7 mouse cellular contexts compared by ENCODE assay signal in genomic region chr2:113756924-113757524, GRCm38 (mm10). TPM values are rescaled to one million over a fixed set of nuclear protein-coding genes. Genes with fewer than 3 reads are reported as not detected.
DNase-seq lines count a peak whose midpoint lies in the region; ATAC-seq and TF ChIP-seq lines count a peak whose summit lies in the region.

No protein-coding gene starts in this region.

- H3K4me3 ChIP-seq in lung, embryonic 16.5 days (ENCODE audit: low read length): peak overlapping the region; percentile 47
- peak overlapping the region; percentile 47 for H3K4me3 ChIP-seq in forebrain, embryonic 11.5 days (ENCODE audit: low read depth, low read length)
- H3K4me3 ChIP-seq in limb, embryonic 14.5 days (replicated peaks; ENCODE audit: low read length): peak overlapping the region; percentile 47
- H3K4me3 ChIP-seq in stomach, postnatal 0 days (ENCODE audit: low read depth, low read length): peak overlapping the region; percentile 45

- no peak for TF ChIP-seq POLR2A in limb, embryonic 14.5 days (IDR thresholded peaks at IDR 0.05; ENCODE audit: borderline replicate concordance, extremely low read depth, insufficient read depth, insufficient read length)

- TF ChIP-seq CTCF in stomach, postnatal 0 days (IDR thresholded peaks at IDR 0.05; ENCODE audit: low read depth): no peak

- peak overlapping the region; percentile 74 for H3K4me2 ChIP-seq in lung, embryonic 16.5 days (ENCODE audit: low read depth, low read length)
- H3K4me2 ChIP-seq in forebrain, embryonic 11.5 days (ENCODE audit: low read depth, low read length, severe bottlenecking): peak overlapping the region; percentile 93
- peak overlapping the region; percentile 87 for H3K4me2 ChIP-seq in limb, embryonic 14.5 days (replicated peaks; ENCODE audit: low read depth, low read length, severe bottlenecking)
- H3K4me2 ChIP-seq in stomach, postnatal 0 days (replicated peaks; ENCODE audit: low read depth): peak overlapping the region; percentile 67

- peaks cover 43% of the 10 kb centered on the region for H3K27me3 ChIP-seq in lung, embryonic 16.5 days (ENCODE audit: control insufficient read depth, insufficient read depth, low read depth, low read length)
- peaks cover 32% of the 10 kb centered on the region for H3K27me3 ChIP-seq in forebrain, embryonic 11.5 days (ENCODE audit: control insufficient read depth, insufficient read depth, low read length)
- H3K27me3 ChIP-seq in limb, embryonic 14.5 days (ENCODE audit: control insufficient read depth, insufficient read depth, low read length): peaks cover 35% of the 10 kb centered on the region
- H3K27me3 ChIP-seq in stomach, postnatal 0 days (ENCODE audit: control insufficient read depth, insufficient read depth, low read length): no peaks in the 10 kb centered on the region; the same call in 1 of the 2 replicates

- no peak overlapping the region for H3K9ac ChIP-seq in lung, embryonic 16.5 days (ENCODE audit: low read length)
- peak overlapping the region; percentile 25 for H3K9ac ChIP-seq in forebrain, embryonic 11.5 days (ENCODE audit: low read length)
- peak overlapping the region; percentile 35 for H3K9ac ChIP-seq in limb, embryonic 14.5 days (ENCODE audit: low read depth, low read length, severe bottlenecking)
- H3K9ac ChIP-seq in stomach, postnatal 0 days (ENCODE audit: low read length): peak overlapping the region; percentile 47

- no peak for TF ChIP-seq EP300 in stomach, postnatal 0 days (optimal IDR thresholded peaks at IDR 0.05)

- DNase-seq in lung, postnatal 10 days: no peak
- peak; percentile 53 for DNase-seq in forebrain, embryonic 11.5 days (ENCODE audit: low spot score)
- DNase-seq in limb, embryonic 14.5 days (ENCODE audit: low spot score): no peak
- no peak for DNase-seq in stomach, postnatal 0 days (ENCODE audit: low spot score)
- no peak for DNase-seq in thymus, postnatal 25 days
- DNase-seq in adrenal gland, adult 2 months: no peak

- H3K4me1 ChIP-seq in lung, embryonic 16.5 days (replicated peaks; ENCODE audit: control insufficient read depth, insufficient read depth, low read length): peaks cover 12% of the 10 kb centered on the region
- H3K4me1 ChIP-seq in forebrain, embryonic 11.5 days (replicated peaks; ENCODE audit: control insufficient read depth, insufficient read depth, low read length): peaks cover 7% of the 10 kb centered on the region; the same call in 1 of the 2 replicates
- 0 out of 2 replicates have a peak, but pooled peaks cover 3% of the 10 kb centered on the region for H3K4me1 ChIP-seq in limb, embryonic 14.5 days (ENCODE audit: control insufficient read depth, insufficient read depth, low read length)
- peaks cover 2% of the 10 kb centered on the region; the same call in 1 of the 2 replicates for H3K4me1 ChIP-seq in stomach, postnatal 0 days (replicated peaks; ENCODE audit: control insufficient read depth, insufficient read depth)

- H3K9me3 ChIP-seq in lung, embryonic 16.5 days (ENCODE audit: control insufficient read depth, low read length): no peaks in the 10 kb centered on the region
- no peaks in the 10 kb centered on the region for H3K9me3 ChIP-seq in forebrain, embryonic 11.5 days (ENCODE audit: control insufficient read depth, low read length)
- H3K9me3 ChIP-seq in limb, embryonic 14.5 days (ENCODE audit: control insufficient read depth, low read length): no peaks in the 10 kb centered on the region
- no peaks in the 10 kb centered on the region for H3K9me3 ChIP-seq in stomach, postnatal 0 days (ENCODE audit: control insufficient read depth, low read length)

- ATAC-seq in lung, embryonic 16.5 days (ENCODE audit: low read depth): no peak
- no peak for ATAC-seq in forebrain, embryonic 11.5 days (replicated peaks; ENCODE audit: low FRiP score)
- ATAC-seq in limb, embryonic 14.5 days (ENCODE audit: low FRiP score, low read depth): no peak
- no peak for ATAC-seq in stomach, postnatal 0 days (ENCODE audit: low FRiP score, low TSS enrichment)

- H3K27ac ChIP-seq in lung, embryonic 16.5 days (ENCODE audit: low read length): no peak overlapping the region
- no peak overlapping the region for H3K27ac ChIP-seq in forebrain, embryonic 11.5 days (ENCODE audit: low read depth, low read length)
- no peak overlapping the region for H3K27ac ChIP-seq in limb, embryonic 14.5 days (replicated peaks; ENCODE audit: low read depth, low read length)
- peak overlapping the region; percentile 24; the same call in 1 of the 2 replicates for H3K27ac ChIP-seq in stomach, postnatal 0 days (replicated peaks)

- 1% methylated on average over 12 of the region's 12 CpGs for WGBS in lung, embryonic 16.5 days
- 1% methylated on average over 12 of the region's 12 CpGs for WGBS in forebrain, embryonic 11.5 days
- WGBS in limb, embryonic 14.5 days: 1% methylated on average over 12 of the region's 12 CpGs
- WGBS in stomach, postnatal 0 days: 4% methylated on average over 12 of the region's 12 CpGs

- H3K36me3 ChIP-seq in lung, embryonic 16.5 days (ENCODE audit: control insufficient read depth, insufficient read depth, low read length): no peaks in the 10 kb centered on the region
- no peaks in the 10 kb centered on the region for H3K36me3 ChIP-seq in forebrain, embryonic 11.5 days (ENCODE audit: control insufficient read depth, insufficient read depth, low read length)
- no peaks in the 10 kb centered on the region for H3K36me3 ChIP-seq in limb, embryonic 14.5 days (ENCODE audit: control insufficient read depth, insufficient read depth, low read length)
- H3K36me3 ChIP-seq in stomach, postnatal 0 days (ENCODE audit: control insufficient read depth, insufficient read depth, low read length): no peaks in the 10 kb centered on the region

RNA-seq across cellular contexts. Expression of gene Grem1, which starts 1.4 kb away (rescaled TPM):
- polyA plus RNA-seq in lung, embryonic 16.5 days (2015; fragmentation: Nextera tagmentation; extraction: Ambion mirVana): 0.11 and 0.15 TPM in 2 replicates
- 0.55 and 0.69 TPM in 2 replicates for polyA plus RNA-seq in forebrain, embryonic 11.5 days (2014; fragmentation: Nextera tagmentation; extraction: Ambion mirVana)
- 5.8 and 6.9 TPM in 2 replicates for polyA plus RNA-seq in limb, embryonic 14.5 days (2012; rRNA removed)
- polyA plus RNA-seq in limb, embryonic 14.5 days (2014; fragmentation: Nextera tagmentation; extraction: Ambion mirVana): 3.9 and 4.5 TPM in 2 replicates
- polyA plus RNA-seq in stomach, postnatal 0 days (2015; fragmentation: Nextera tagmentation; extraction: Ambion mirVana): 2.3 and 3.3 TPM in 2 replicates
- under 1 TPM; 0.20 to 0.86 TPM for total RNA-seq in adrenal gland, adult 2 months (2021)
- not detected in 2 replicates for polyA plus RNA-seq in adrenal gland, adult 2 months (2012; rRNA removed)
